Mouse (Mus musculus): ENCODE results near the gene Tcap. TPM values are rescaled to one million over a fixed set of nuclear protein-coding genes. Genes with fewer than 3 reads are reported as not detected.

Tcap gene
- total RNA-seq, 2 experiments from 2014 or later: 5.4 to 6.9 TPM

Other genes with a start within 250 kb of the Tcap start
- gene Fbxl20, start 233.4 kb upstream of the Tcap start, total RNA-seq (2021): 10 to 100 TPM; 29.7 to 34.5 TPM
- gene Med1, start 190.5 kb upstream of the Tcap start, total RNA-seq (2021): 10 to 100 TPM; 45.9 to 48.9 TPM
- 10 to 100 TPM; 34.4 to 35.4 TPM for gene Cdk12, start 180.8 kb upstream of the Tcap start, total RNA-seq (2021)
- 10 to 100 TPM; 63.4 to 67.0 TPM for gene Neurod2, start 54.2 kb upstream of the Tcap start, total RNA-seq (2021)
- gene Ppp1r1b, start 35.4 kb upstream of the Tcap start, total RNA-seq (2021): 100 to 1,000 TPM in 1 of 2 experiments, 10 to 100 TPM in 1; 59.5 to 126 TPM
- 10 to 100 TPM; 19.8 to 20.2 TPM for gene Stard3, start 25.4 kb upstream of the Tcap start, total RNA-seq (2021)
- gene Pnmt, start 2.6 kb downstream of the Tcap start, total RNA-seq (2021): 1 to 10 TPM in 1 of 2 experiments, under 1 TPM in 1; 0.61 to 1.1 TPM
- 10 to 100 TPM in 1 of 2 experiments, 1 to 10 TPM in 1; 8.6 to 10.1 TPM for gene Pgap3, start 16.7 kb downstream of the Tcap start, total RNA-seq (2021)
- 1 to 10 TPM; 2.4 TPM for gene Erbb2, start 28.7 kb downstream of the Tcap start, total RNA-seq (2021)
- 100 to 1,000 TPM; 104 to 117 TPM for gene Mien1, start 55.2 kb downstream of the Tcap start, total RNA-seq (2021)
- 1 to 10 TPM; 2.1 to 2.6 TPM for gene Grb7, start 62.6 kb downstream of the Tcap start, total RNA-seq (2021)
- under 1 TPM; 0.34 TPM for gene Ikzf3, start 162.2 kb downstream of the Tcap start, total RNA-seq (2021)
- gene Zpbp2, start 167.3 kb downstream of the Tcap start, total RNA-seq (2021): not detected
- gene Ormdl3, start 203.6 kb downstream of the Tcap start, total RNA-seq (2021): 10 to 100 TPM; 44.1 to 49.6 TPM
- gene Lrrc3c, start 214.5 kb downstream of the Tcap start, total RNA-seq (2021): not detected
- gene Gm12355, start 241.8 kb downstream of the Tcap start, total RNA-seq (2021): 10 to 100 TPM; 12.6 to 16.8 TPM
- under 1 TPM; 0.30 to 0.36 TPM for gene Gsdma3, start 242.5 kb downstream of the Tcap start, total RNA-seq (2021)